Mouse (Mus musculus) cerebellum, adult 18-20 months (tissue): ENCODE measurements around the gene Olfr821.
"Not testable (repeated sequence)": the region's sequence is repeated elsewhere in the genome, so short reads cannot be mapped to it uniquely, and the experiment has no call there.

Experiments
- DNase-seq, 2 experiments: peaks; one replicate each; pipeline ENCODE4 v3.0.0; 2021

The Olfr821 gene

DNA sequence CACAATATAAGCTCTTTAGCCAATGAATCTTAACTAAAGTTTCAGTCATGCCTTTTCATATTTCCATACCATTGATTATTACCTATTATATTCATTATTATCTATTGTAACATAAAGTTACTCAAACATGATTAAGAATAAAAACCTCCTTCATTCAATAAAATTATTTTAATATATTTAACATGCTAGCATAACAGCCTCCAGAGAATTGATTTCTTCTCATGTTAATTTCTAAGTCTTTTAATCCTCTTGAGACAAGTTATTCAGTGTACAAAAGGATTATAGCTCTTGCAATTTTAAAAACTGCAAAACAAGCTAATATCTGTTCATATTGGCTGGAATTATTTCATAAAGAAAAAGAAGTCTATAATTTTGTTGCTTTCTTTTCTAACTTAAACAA is at the start of gene Olfr821:
Olfr821 (plus strand) TSS at position 301 of the 400 bp plus-strand sequence.
- no peak for DNase-seq

GRCm38 (mm10) chr10:129981867-129982266 is 48.3 kb upstream of the Olfr821 start:
- DNase-seq: not testable (repeated sequence)

GRCm38 (mm10) chr10:129984962-129985361 is 45.2 kb upstream of the Olfr821 start, which contains the start of gene Gm10310:
Gene Gm10310, minus strand, starts transcription at chr10:129985062.
- not testable (repeated sequence) for DNase-seq

- DNase-seq: not testable (repeated sequence)
Measured at GRCm38 (mm10) chr10:130004104-130004503, 26.0 kb upstream of the Olfr821 start.

DNA sequence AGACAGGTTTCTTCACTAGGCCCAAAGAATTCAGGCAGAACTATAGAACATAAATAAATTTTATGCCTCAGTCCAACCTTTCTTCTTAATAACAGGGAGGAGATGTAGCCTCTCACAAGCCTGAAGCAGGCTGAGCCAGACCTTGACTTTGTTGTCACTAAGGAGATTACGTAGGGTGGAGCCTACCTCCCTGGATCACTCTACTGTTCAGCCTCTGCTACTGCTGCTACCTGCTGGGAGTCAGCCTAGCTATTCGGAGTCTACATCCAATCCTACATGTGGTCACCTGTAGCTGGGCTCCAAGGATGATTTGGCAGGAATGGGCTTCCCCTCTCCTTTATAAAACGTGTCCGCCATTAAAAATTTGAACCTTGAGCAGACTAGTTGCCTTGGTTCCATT is 24.8 kb upstream of the Olfr821 start:
- DNase-seq: not testable (repeated sequence)

- DNase-seq: no peak
Measured at GRCm38 (mm10) chr10:130012321-130012720, 17.8 kb upstream of the Olfr821 start, which contains the start of gene Olfr820. Gene Olfr820, plus strand, starts transcription at chr10:130012621.

DNA sequence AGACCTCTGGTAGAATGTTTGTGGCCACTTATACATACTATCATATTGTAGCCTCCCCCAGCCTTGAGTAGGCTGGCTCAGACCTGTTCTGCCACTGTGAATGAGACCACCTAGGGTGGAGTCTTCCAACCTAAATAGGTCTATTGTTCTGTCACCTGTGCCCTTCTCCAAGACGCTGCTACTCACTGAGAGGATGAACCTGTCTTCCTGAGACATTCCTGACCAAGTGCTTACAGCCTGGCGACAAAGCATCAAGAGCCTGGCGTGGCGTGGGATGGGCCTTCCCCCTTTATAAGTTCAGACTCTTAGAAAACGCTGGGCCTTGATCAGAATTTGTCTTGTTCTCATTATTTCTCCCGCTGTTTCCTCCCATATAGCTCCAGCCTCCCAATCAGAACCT is 6.9 kb downstream of the Olfr821 start:
- DNase-seq: no peak

GRCm38 (mm10) chr10:130070910-130071309 is 40.8 kb downstream of the Olfr821 start, which contains the start of gene Olfr822:
Gene Olfr822, plus strand, starts transcription at chr10:130071210.
- no peak for DNase-seq
